Mouse (Mus musculus) granulocyte monocyte progenitor cell, adult 5-6 weeks (primary cell): Measurements from ENCODE around the gene Hapln3. TPM values are rescaled to one million over a fixed set of nuclear protein-coding genes. Genes with fewer than 3 reads are reported as not detected.

Source experiments
- ATAC-seq: replicated peaks from 2 replicates; pipeline ENCODE4 v1.8.0; 2016; ENCODE audit warnings: mild to moderate bottlenecking, moderate TSS enrichment, inconsistent platforms; ENCODE audit not compliant: poor library complexity, severe bottlenecking
- total RNA-seq, 2 experiments: library from RNA; stranded (forward) in 1 of 2; stranded (reverse) in 1 of 2; fragments of 200-712, 200-1000 nt in 1 of 2; fragments of >200 nt in 1 of 2; fragmentation: Nextera tagmentation in 1 of 2; gene quantifications; 2 replicates each; pipeline ENCODE4 v1.2.3; 2014 to 2017

The Hapln3 gene
- total RNA-seq (2014; fragmentation: Nextera tagmentation) (not detected in 2 replicates), total RNA-seq (2017) (not detected in 2 replicates)

- peak; percentile 7; the same call in 1 of the 2 replicates for ATAC-seq
Measured at GRCm38 (mm10) chr7:79130843-79131444, at the start of gene Hapln3. Hapln3 (minus strand) TSS chr7:79131018.

- no peak for ATAC-seq
Measured at GRCm38 (mm10) chr7:79173800-79174199, 43.0 kb upstream of the Hapln3 start.

GRCm38 (mm10) chr7:79171782-79172181 lies 41.0 kb upstream of the Hapln3 start:
- no peak for ATAC-seq

- peak; percentile 92 for ATAC-seq
Measured at GRCm38 (mm10) chr7:79167006-79167562, 36.3 kb upstream of the Hapln3 start.

- ATAC-seq = no peak
Measured at GRCm38 (mm10) chr7:79159406-79159805, 28.6 kb upstream of the Hapln3 start.

GRCm38 (mm10) chr7:79149522-79149921 lies 18.7 kb upstream of the Hapln3 start:
- ATAC-seq = no peak

GRCm38 (mm10) chr7:79148711-79149266 lies 18.0 kb upstream of the Hapln3 start, which contains the start of gene Mfge8:
Mfge8 (minus strand) TSS chr7:79149060.
- ATAC-seq = peak; percentile 97

GRCm38 (mm10) chr7:79147931-79148653 lies 17.3 kb upstream of the Hapln3 start:
- ATAC-seq = no peak

- no peak for ATAC-seq
Measured at GRCm38 (mm10) chr7:79147011-79147837, 16.4 kb upstream of the Hapln3 start.

- peak; percentile 88 for ATAC-seq
Measured at GRCm38 (mm10) chr7:79140897-79141296, 10.1 kb upstream of the Hapln3 start.

GRCm38 (mm10) chr7:79139891-79140591 lies 9.2 kb upstream of the Hapln3 start:
- no peak for ATAC-seq

GRCm38 (mm10) chr7:79139328-79139824 lies 8.6 kb upstream of the Hapln3 start:
- no peak for ATAC-seq

GRCm38 (mm10) chr7:79133391-79133790 lies 2.6 kb upstream of the Hapln3 start:
- no peak for ATAC-seq

- peak; percentile 12; the same call in 1 of the 2 replicates for ATAC-seq
Measured at GRCm38 (mm10) chr7:79130385-79130784, 433 bp downstream of the Hapln3 start.

GRCm38 (mm10) chr7:79129883-79130282 lies 935 bp downstream of the Hapln3 start:
- no peak for ATAC-seq

GRCm38 (mm10) chr7:79123465-79123864 lies 7.4 kb downstream of the Hapln3 start:
- no peak for ATAC-seq

GRCm38 (mm10) chr7:79113848-79114247 lies 17.0 kb downstream of the Hapln3 start:
- ATAC-seq = no peak

GRCm38 (mm10) chr7:79096492-79096891 lies 34.3 kb downstream of the Hapln3 start:
- no peak for ATAC-seq

- no peak for ATAC-seq
Measured at GRCm38 (mm10) chr7:79089111-79089510, 41.7 kb downstream of the Hapln3 start.
